Mouse (Mus musculus) testis, adult 2 months (tissue): ENCODE data around the gene Rbm12.

Experiments used
- CTCF ChIP-seq: fragments of 200-500 bp; IDR thresholded peaks from 2 replicates; pipeline ENCODE4 v1.5.1; 2012; ENCODE audit warnings: low read depth, mild to moderate bottlenecking, inconsistent platforms, low read length, moderate library complexity; ENCODE audit not compliant: control insufficient read depth, insufficient read depth, insufficient replicate concordance
- POLR2A ChIP-seq: fragments of 200-500 bp; IDR thresholded peaks from 2 replicates; pipeline ENCODE4 v1.6.1; 2012; ENCODE audit warnings: low read depth, mild to moderate bottlenecking, inconsistent platforms, low read length, moderate library complexity; ENCODE audit not compliant: control insufficient read depth

GRCm38 (mm10) chr2:156080391-156080790 is 31.4 kb downstream of the Rbm12 start:
- TF ChIP-seq POLR2A (no peak), CTCF (no peak)
